ENCODE assay signal across 10 mouse cellular contexts in genomic region chr17:32207586-32208245, GRCm38 (mm10). TPM values are rescaled to one million over a fixed set of nuclear protein-coding genes. Genes with fewer than 3 reads are reported as not detected.
DNase-seq lines count a peak whose midpoint lies in the region; ATAC-seq and TF ChIP-seq lines count a peak whose summit lies in the region.
"Had no signal": no experiment of that assay in that cellular context is flagged by ENCODE, and none has a peak within 500 bp of the region (broad histone marks: within the 10 kb centered on the region; RNA-seq: fewer than 3 reads in every experiment).

No protein-coding gene starts in this region.

- TF ChIP-seq CTCF in lung, adult 2 months (IDR thresholded peaks at IDR 0.05; ENCODE audit: insufficient read depth, low read length), result no peak

- DNase-seq in lung, adult 18-20 months, result peak; percentile 50 to 66
- DNase-seq in lung, adult 2 months, result no peak
- DNase-seq in heart, adult 9 months (ENCODE audit: low spot score in 2 of 2), result peak; percentile 78 to 79
- DNase-seq in kidney, postnatal 14 days, result peak; percentile 67
- no peak for DNase-seq in cerebellum, adult 11 months
- no peak for DNase-seq in spleen, postnatal 10 days (ENCODE audit: low spot score in 2 of 2)
- DNase-seq in right cerebral cortex, postnatal 4 days, result no peak

- TF ChIP-seq POLR2A in lung, adult 2 months (IDR thresholded peaks at IDR 0.05; ENCODE audit: borderline replicate concordance, extremely low read depth, low read depth, low read length), result no peak

- 0 out of 2 replicates have a peak overlapping the region, but pooled peaks have one; percentile 14 for H3K9ac ChIP-seq in stomach, embryonic 16.5 days (ENCODE audit: low read length)

- no peaks in the 10 kb centered on the region for H3K27me3 ChIP-seq in stomach, embryonic 16.5 days (ENCODE audit: control insufficient read depth, insufficient read depth, low read length)

- H3K4me1 ChIP-seq in lung, adult 2 months (ENCODE audit: control insufficient read depth, insufficient read depth, low read length), result no peaks in the 10 kb centered on the region
- peaks cover 13% of the 10 kb centered on the region for H3K4me1 ChIP-seq in stomach, embryonic 16.5 days (ENCODE audit: control insufficient read depth, insufficient read depth, low read length)

- peak overlapping the region; percentile 83 for H3K27ac ChIP-seq in stomach, embryonic 16.5 days (ENCODE audit: low read length)
- H3K27ac ChIP-seq: macrophage had no signal

- H3K4me3 ChIP-seq in lung, adult 2 months (replicated peaks; ENCODE audit: extremely low read depth, low read depth, low read length), result no peak overlapping the region
- no peak overlapping the region for H3K4me3 ChIP-seq in stomach, embryonic 16.5 days (replicated peaks; ENCODE audit: low read length)

- 54% methylated on average over 5 of the region's 5 CpGs for WGBS in lung, adult 2 months
- WGBS in stomach, embryonic 16.5 days, result 52% methylated on average over 5 of the region's 5 CpGs

- H3K36me3 ChIP-seq in stomach, embryonic 16.5 days (ENCODE audit: control insufficient read depth, insufficient read depth, low read length), result peaks cover 11% of the 10 kb centered on the region

- no peak overlapping the region for H3K4me2 ChIP-seq in stomach, embryonic 16.5 days (ENCODE audit: low read depth, low read length)

- ATAC-seq in stomach, embryonic 16.5 days (ENCODE audit: insufficient read depth, low FRiP score), result peak; percentile 68; the same call in 1 of the 2 replicates

- no peaks in the 10 kb centered on the region for H3K9me3 ChIP-seq in stomach, embryonic 16.5 days (replicated peaks; ENCODE audit: control insufficient read depth, low read length)
- H3K9me3 ChIP-seq: G1E had no signal

RNA-seq across cellular contexts. Expression of gene Ephx3, which starts 18.4 kb away (rescaled TPM):
- polyA plus RNA-seq in lung, adult 2 months (2012; rRNA removed), result 3.3 and 16.6 TPM in 2 replicates
- 14.4 and 25.3 TPM in 2 replicates for polyA plus RNA-seq in stomach, embryonic 16.5 days (2015; fragmentation: Nextera tagmentation; extraction: Ambion mirVana)
- polyA plus RNA-seq: macrophage had no signal

RNA-seq across cellular contexts. Expression of gene Notch3, which starts 41.1 kb away (rescaled TPM):
- 98.6 and 107 TPM in 2 replicates for polyA plus RNA-seq in lung, adult 2 months (2012; rRNA removed)
- 12.1 and 14.5 TPM in 2 replicates for polyA plus RNA-seq in stomach, embryonic 16.5 days (2015; fragmentation: Nextera tagmentation; extraction: Ambion mirVana)
- polyA plus RNA-seq: macrophage had no signal

Comparison
In these comparisons a context has a peak if more than half of its experiments do, and no peak if none do; other contexts are left out.
1. DNase-seq: peak in lung, adult 18-20 months (2 of 2), heart, adult 9 months (2 of 2) and kidney, postnatal 14 days (single experiment); none in lung, adult 2 months (single experiment), cerebellum, adult 11 months (single experiment), spleen, postnatal 10 days (0 of 2) and right cerebral cortex, postnatal 4 days (single experiment).